Mouse (Mus musculus): ENCODE results near the gene Gm2564. TPM values are rescaled to one million over a fixed set of nuclear protein-coding genes. Genes with fewer than 3 reads are reported as not detected.
"Not testable (repeated sequence)": the region's sequence is repeated elsewhere in the genome, so short reads cannot be mapped to it uniquely, and the experiment has no call there.

The Gm2564 gene
- 15.6 and 26.6 TPM in 2 replicates for polyA plus RNA-seq (2012; rRNA removed)

GRCm38 (mm10) chr4:42629419-42629818, at the start of gene Gm2564:
Gene Gm2564 (plus strand): TSS chr4:42629719.
- not testable (repeated sequence) for H3K27ac ChIP-seq (ENCODE audit: control insufficient read depth, insufficient read depth, low read length); H3K4me1 ChIP-seq (replicated peaks; ENCODE audit: control insufficient read depth, insufficient read depth, low read length); DNase-seq; H3K4me3 ChIP-seq (ENCODE audit: control insufficient read depth, insufficient read depth, low read length); H3K36me3 ChIP-seq (ENCODE audit: control insufficient read depth, insufficient read depth, low read length); H3K27me3 ChIP-seq (ENCODE audit: control insufficient read depth, insufficient read depth, low read length)
- WGBS: no CpG with 5 or more reads among the region's 8 CpGs

GRCm38 (mm10) chr4:42611895-42612294, 17.6 kb upstream of the Gm2564 start, which contains the start of gene Gm10591:
Gene Gm10591 (plus strand): TSS chr4:42612195.
- not testable (repeated sequence) for H3K4me1 ChIP-seq (replicated peaks; ENCODE audit: control insufficient read depth, insufficient read depth, low read length); H3K4me3 ChIP-seq (ENCODE audit: control insufficient read depth, insufficient read depth, low read length); H3K27ac ChIP-seq (ENCODE audit: control insufficient read depth, insufficient read depth, low read length); H3K27me3 ChIP-seq (ENCODE audit: control insufficient read depth, insufficient read depth, low read length); DNase-seq; H3K36me3 ChIP-seq (ENCODE audit: control insufficient read depth, insufficient read depth, low read length)
- no CpG with 5 or more reads among the region's 5 CpGs for WGBS

DNA sequence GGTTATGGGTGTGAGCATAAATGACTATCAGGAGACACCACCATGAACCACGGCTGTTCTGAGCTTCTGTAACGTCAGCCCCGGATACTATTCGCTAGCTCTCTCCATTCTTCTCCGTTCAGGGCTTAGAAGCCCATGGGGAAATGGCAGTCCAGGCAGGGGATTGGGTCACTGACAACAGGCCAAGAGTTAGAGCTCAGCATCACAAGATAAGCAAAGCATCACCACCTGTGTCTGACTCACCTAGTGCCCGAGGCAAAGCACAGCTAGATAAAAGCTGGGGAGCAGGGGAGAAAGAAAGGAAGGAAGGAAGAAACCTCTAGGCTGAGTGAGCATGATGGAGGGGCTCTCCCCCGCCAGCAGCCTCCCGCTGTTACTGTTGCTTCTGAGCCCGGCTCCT, 25.4 kb downstream of the Gm2564 start, which contains the start of gene Ccl27b:
Gene Ccl27b (plus strand): TSS at position 301 of the 400 bp plus-strand sequence.
- H3K4me1 ChIP-seq (replicated peaks; ENCODE audit: control insufficient read depth, insufficient read depth, low read length); H3K27me3 ChIP-seq (ENCODE audit: control insufficient read depth, insufficient read depth, low read length); H3K27ac ChIP-seq (ENCODE audit: control insufficient read depth, insufficient read depth, low read length); H3K36me3 ChIP-seq (ENCODE audit: control insufficient read depth, insufficient read depth, low read length); H3K4me3 ChIP-seq (ENCODE audit: control insufficient read depth, insufficient read depth, low read length); DNase-seq: not testable (repeated sequence)
- WGBS: no CpG with 5 or more reads among the region's 9 CpGs

DNA sequence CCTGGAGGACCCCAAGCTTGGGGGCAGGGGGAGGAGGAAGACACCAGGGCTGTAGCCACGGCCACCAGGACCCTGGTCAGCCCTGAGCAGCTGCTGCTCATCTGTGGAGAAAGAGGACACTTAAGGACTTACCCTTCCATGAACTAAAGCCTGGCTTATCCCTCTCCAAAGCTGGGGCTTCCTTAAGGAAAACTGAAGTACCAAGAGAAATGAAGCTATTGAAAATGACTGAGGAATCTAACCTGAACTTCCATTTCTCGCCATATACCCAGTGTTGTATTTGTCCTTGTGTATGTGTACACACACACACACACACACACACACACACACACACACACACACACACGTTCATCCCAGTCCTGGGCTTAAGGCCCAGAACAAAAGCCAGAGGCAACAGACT, 32.3 kb downstream of the Gm2564 start, which contains the start of gene Il11ra2:
Gene Il11ra2 (minus strand): TSS at position 101 of the 400 bp plus-strand sequence.
- H3K4me3 ChIP-seq (ENCODE audit: control insufficient read depth, insufficient read depth, low read length); DNase-seq; H3K27me3 ChIP-seq (ENCODE audit: control insufficient read depth, insufficient read depth, low read length); H3K36me3 ChIP-seq (ENCODE audit: control insufficient read depth, insufficient read depth, low read length); H3K4me1 ChIP-seq (replicated peaks; ENCODE audit: control insufficient read depth, insufficient read depth, low read length); H3K27ac ChIP-seq (ENCODE audit: control insufficient read depth, insufficient read depth, low read length): not testable (repeated sequence)
- WGBS: no CpG with 5 or more reads among the region's 3 CpGs

- not testable (repeated sequence) for DNase-seq; H3K36me3 ChIP-seq (ENCODE audit: control insufficient read depth, insufficient read depth, low read length); H3K4me3 ChIP-seq (ENCODE audit: control insufficient read depth, insufficient read depth, low read length); H3K27me3 ChIP-seq (ENCODE audit: control insufficient read depth, insufficient read depth, low read length); H3K4me1 ChIP-seq (replicated peaks; ENCODE audit: control insufficient read depth, insufficient read depth, low read length); H3K27ac ChIP-seq (ENCODE audit: control insufficient read depth, insufficient read depth, low read length)
- WGBS: no CpG with 5 or more reads among the region's 4 CpGs
Measured at GRCm38 (mm10) chr4:42675415-42675814, 45.9 kb downstream of the Gm2564 start.

- H3K27me3 ChIP-seq (ENCODE audit: control insufficient read depth, insufficient read depth, low read length); H3K36me3 ChIP-seq (ENCODE audit: control insufficient read depth, insufficient read depth, low read length); H3K4me3 ChIP-seq (ENCODE audit: control insufficient read depth, insufficient read depth, low read length); DNase-seq; H3K27ac ChIP-seq (ENCODE audit: control insufficient read depth, insufficient read depth, low read length); H3K4me1 ChIP-seq (replicated peaks; ENCODE audit: control insufficient read depth, insufficient read depth, low read length): not testable (repeated sequence)
- no CpG with 5 or more reads among the region's 7 CpGs for WGBS
Measured at GRCm38 (mm10) chr4:42679365-42679764, 49.8 kb downstream of the Gm2564 start.

- not testable (repeated sequence) for DNase-seq; H3K36me3 ChIP-seq (ENCODE audit: control insufficient read depth, insufficient read depth, low read length); H3K4me3 ChIP-seq (ENCODE audit: control insufficient read depth, insufficient read depth, low read length); H3K4me1 ChIP-seq (replicated peaks; ENCODE audit: control insufficient read depth, insufficient read depth, low read length); H3K27me3 ChIP-seq (ENCODE audit: control insufficient read depth, insufficient read depth, low read length); H3K27ac ChIP-seq (ENCODE audit: control insufficient read depth, insufficient read depth, low read length)
- WGBS: no CpG with 5 or more reads among the region's 32 CpGs
Measured at GRCm38 (mm10) chr4:42680374-42681356, 51.1 kb downstream of the Gm2564 start.

Other genes starting within 250 kb of the Gm2564 start
- gene Gm21586, start 190.3 kb upstream of the Gm2564 start, polyA plus RNA-seq (2012; rRNA removed): not detected in 2 replicates
- gene Gm2163, start 163.0 kb upstream of the Gm2564 start, polyA plus RNA-seq (2012; rRNA removed): not detected in 2 replicates
- 0.04 and 0.09 TPM in 2 replicates for gene Fam205a2, start 101.5 kb upstream of the Gm2564 start, polyA plus RNA-seq (2012; rRNA removed)
- gene Gm10591, start 17.5 kb upstream of the Gm2564 start, polyA plus RNA-seq (2012; rRNA removed): 5.9 and 9.4 TPM in 2 replicates
- gene Ccl27b, start 25.5 kb downstream of the Gm2564 start, polyA plus RNA-seq (2012; rRNA removed): not detected in 2 replicates
- 0.26 and 2.1 TPM in 2 replicates for gene Il11ra2, start 32.2 kb downstream of the Gm2564 start, polyA plus RNA-seq (2012; rRNA removed)
- not detected in 2 replicates for gene 4930578G10Rik, start 105.8 kb downstream of the Gm2564 start, polyA plus RNA-seq (2012; rRNA removed)
- 67.6 and 101 TPM in 2 replicates for gene Ccl19, start 126.9 kb downstream of the Gm2564 start, polyA plus RNA-seq (2012; rRNA removed)
- 453 and 548 TPM in 2 replicates for gene Ccl21a, start 144.3 kb downstream of the Gm2564 start, polyA plus RNA-seq (2012; rRNA removed)
- gene Fam205a1, start 224.2 kb downstream of the Gm2564 start, polyA plus RNA-seq (2012; rRNA removed): 0.04 TPM in 1 of 2 replicates, not detected in the other
- not detected in 2 replicates for gene Gm12394, start 227.1 kb downstream of the Gm2564 start, polyA plus RNA-seq (2012; rRNA removed)
- not detected in 2 replicates for gene Fam205c, start 244.5 kb downstream of the Gm2564 start, polyA plus RNA-seq (2012; rRNA removed)